Mouse (Mus musculus) adrenal gland, postnatal 14 days (tissue): ENCODE measurements at regions not wholly inside any gene's neighbourhood (a gene's known extent, or its start where the extent isn't known, plus 50 kb on each side); places are given as distances from the start of the nearest gene placed in this dataset.

Experiments used
- DNase-seq: peaks from one replicate; pipeline ENCODE4 v3.0.0; 2021; ENCODE audit warnings: mixed read lengths

- DNase-seq: no peak
These were observed 85.4 kb downstream of the Rpap3 start for GRCm38 (mm10) chr15:97620261-97620660.

DNA sequence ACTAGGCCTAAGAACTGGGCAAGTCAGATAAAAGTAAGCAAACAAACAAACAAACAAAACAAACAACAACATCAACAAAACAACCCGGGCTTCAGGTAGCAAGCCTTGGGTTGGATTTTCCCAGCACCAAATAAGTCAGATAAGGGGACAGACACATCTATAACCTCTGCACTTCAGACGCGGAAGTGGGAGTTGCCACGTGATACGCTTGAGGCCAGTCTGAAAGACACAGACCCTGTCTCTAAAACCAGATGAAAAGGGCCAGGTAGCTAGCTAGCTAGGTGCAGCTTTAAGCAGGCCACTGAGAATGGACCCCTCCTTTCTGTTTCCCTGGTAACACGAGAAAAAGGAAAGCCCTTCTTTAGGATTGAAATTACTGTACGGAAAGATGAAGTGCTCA is 85.9 kb downstream of the Rpap3 start:
- no peak for DNase-seq

DNA sequence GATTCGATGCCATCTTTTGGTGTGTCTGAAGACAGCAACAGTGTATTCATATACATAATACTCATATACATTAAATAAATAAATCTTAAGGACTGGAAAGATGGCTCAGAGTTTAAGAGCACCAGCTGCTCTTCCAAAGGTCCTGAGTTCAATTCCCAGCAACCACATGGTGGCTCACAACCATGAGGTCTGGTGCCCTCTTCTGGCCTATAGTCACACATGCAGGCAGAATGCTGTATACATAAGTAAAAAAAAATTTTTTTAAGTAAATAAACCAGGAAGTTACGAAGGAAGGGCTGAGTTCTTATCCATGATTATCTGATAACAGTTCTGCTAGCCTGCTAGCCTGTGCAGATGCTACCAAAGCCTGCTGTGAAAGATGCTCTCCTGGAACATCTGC is 93.3 kb downstream of the Rpap3 start:
- DNase-seq: peak; percentile 20

DNA sequence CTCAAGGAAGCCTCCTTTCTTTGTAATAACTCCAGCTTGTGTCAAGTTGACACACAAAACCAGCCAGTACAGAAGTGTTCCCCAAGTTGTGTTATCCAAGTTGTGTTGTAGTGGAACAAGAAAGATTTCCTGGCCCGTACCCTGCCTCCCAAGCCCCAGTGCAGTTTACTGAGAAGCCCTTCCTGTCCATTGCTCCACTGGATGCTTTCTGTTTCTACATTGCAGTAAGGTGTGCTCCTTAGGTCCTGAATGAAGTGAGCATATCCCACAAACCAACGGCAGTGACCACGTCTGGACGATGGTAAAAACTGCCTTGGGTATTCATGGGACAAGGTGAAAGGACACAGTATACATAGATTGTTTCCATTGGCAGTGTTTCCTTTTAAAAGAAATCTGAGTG is 94.9 kb downstream of the Rpap3 start:
- no peak for DNase-seq

- no peak for DNase-seq
These were observed 96.1 kb downstream of the Rpap3 start for GRCm38 (mm10) chr15:97609496-97609895.

GRCm38 (mm10) chr15:97608651-97609050 is 97.0 kb downstream of the Rpap3 start:
- no peak for DNase-seq

- DNase-seq: no peak
These were observed 97.9 kb downstream of the Rpap3 start for GRCm38 (mm10) chr15:97607617-97608206.

DNA sequence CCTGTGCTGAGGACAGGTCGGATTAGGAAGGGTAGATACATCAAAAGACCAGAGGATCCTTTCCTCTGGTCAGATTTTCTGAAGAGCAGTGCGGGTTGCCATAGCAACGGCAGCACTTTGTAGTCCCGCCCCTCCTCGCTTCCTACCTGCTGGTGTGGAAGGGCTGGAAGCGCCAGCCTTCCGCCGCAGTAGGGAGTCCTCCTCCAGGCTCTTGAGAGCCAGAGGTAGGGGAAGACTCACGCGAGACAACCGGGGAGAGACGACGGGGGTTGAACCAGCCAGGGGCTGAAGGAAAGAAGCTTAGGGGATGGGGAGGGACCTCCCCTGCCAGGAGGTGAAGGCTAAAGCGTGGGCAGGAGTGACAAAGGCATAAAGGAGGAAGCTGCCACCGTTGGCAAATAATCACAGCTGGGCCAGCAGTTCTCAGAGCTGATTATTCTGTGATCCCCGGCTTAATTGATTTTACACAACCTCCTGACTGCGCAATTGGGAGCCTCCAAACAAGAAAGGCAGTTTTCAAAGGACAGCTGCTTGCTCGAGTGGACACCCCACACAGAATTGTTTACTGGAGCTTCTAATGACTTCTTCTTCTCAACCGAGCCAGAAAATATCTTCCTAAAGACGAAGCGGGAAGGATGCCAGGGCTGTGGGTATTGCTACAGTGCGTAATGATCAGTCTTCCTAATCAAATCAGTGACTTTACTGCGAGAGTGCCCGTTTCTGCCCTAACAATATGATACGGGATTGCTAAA is 98.8 kb downstream of the Rpap3 start:
- peak; percentile 67 for DNase-seq

- DNase-seq: no peak
These were observed 99.4 kb downstream of the Rpap3 start for GRCm38 (mm10) chr15:97606232-97606629.

- DNase-seq: no peak
These were observed 99.8 kb downstream of the Rpap3 start for GRCm38 (mm10) chr15:97605791-97606190.

DNA sequence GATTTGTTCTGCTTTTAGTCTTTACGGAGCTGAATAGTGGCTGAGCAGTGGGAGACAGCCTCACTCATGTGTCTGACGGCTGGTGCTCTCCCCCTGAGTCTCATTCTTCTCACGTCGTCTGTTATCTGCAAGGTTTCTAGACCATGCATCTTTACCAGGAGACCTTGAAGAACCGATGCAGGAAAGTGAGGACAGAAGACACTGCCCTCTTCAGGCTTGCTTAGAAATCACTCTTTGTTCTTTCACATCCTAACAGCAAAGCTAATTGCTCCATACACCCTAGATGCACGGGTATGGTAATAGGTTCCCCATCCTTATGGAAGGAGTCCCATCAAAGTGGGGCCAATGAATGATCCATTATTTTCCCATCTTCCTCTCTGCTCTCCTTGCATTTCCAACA is 102.1 kb downstream of the Rpap3 start:
- DNase-seq: no peak

DNA sequence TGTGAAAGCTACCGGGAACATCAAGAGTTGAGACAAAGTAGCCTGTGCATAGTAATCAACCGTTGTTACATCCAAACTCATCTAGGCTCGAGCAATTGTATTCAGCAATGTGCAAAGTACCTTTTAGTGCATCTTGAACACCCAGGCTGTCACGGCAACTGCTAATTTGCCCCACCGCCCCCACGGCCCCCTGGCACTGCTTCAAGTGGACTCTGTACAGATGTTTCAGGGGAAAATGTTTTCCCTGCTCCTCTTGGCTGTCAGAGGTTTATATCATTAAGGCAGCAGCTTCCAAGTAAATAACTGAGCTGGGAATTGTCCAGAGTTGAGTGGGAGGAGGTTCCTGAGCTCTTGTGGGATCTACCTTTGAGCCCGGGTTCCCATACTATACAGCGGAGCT is 107.4 kb downstream of the Rpap3 start:
- no peak for DNase-seq

- DNase-seq: no peak
These were observed 109.0 kb downstream of the Rpap3 start for GRCm38 (mm10) chr15:97596514-97597081.

DNA sequence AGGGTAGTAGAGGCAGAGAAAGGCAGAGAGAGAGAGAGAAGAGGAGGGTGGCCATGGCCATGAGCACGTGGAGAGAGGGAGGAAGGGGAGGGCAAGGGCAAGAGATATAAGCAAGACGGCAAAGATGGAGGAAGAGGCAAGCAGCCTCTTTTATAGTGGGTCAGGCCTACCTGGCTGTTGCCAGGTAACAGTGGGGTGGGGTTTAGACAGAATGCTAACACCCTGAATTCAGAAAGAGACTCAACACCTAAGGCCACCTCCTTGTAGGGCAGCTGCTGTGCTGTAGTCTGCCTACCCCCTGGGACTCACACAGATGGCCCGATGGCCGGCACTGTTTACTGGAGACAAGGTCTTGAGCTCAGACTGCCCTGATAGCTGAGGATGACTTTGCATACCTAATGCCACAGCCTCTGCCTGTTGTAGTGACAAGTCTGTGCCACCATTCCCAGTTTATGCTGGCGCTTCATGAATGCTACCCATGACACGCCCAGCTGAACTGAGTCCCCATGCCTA is 110.3 kb downstream of the Rpap3 start:
- DNase-seq: no peak

GRCm38 (mm10) chr15:97593781-97594600 is 111.6 kb downstream of the Rpap3 start:
- peak; percentile 42 for DNase-seq

DNA sequence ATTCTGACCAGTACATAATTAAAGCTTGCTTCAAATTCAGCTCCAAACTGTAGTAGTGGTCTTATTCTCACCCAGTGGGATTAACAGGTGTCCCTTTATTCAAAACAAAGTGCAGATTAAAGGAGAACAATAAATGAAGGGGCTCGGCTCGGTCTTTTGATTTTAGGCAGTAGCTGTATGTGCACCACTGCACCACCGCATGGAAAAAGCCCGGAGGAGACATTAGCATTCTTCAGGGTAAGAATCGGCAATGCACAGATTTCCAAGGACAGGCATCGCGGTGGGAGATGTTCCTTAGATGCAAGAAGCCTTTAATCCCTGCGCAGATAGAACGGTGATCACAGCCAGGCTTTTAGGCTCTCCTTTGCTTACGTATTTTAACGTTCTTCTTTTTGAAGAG is 112.8 kb downstream of the Rpap3 start:
- no peak for DNase-seq

GRCm38 (mm10) chr15:97591406-97591805 is 114.2 kb downstream of the Rpap3 start:
- no peak for DNase-seq

GRCm38 (mm10) chr15:97590732-97591292 is 114.8 kb downstream of the Rpap3 start:
- DNase-seq: peak; percentile 9

GRCm38 (mm10) chr15:97587571-97588205 is 117.9 kb downstream of the Rpap3 start:
- no peak for DNase-seq

GRCm38 (mm10) chr15:97581724-97582154 is 123.9 kb downstream of the Rpap3 start:
- peak; percentile 94 for DNase-seq

- DNase-seq: peak; percentile 49
These were observed 124.9 kb downstream of the Rpap3 start for GRCm38 (mm10) chr15:97580726-97581125.

DNA sequence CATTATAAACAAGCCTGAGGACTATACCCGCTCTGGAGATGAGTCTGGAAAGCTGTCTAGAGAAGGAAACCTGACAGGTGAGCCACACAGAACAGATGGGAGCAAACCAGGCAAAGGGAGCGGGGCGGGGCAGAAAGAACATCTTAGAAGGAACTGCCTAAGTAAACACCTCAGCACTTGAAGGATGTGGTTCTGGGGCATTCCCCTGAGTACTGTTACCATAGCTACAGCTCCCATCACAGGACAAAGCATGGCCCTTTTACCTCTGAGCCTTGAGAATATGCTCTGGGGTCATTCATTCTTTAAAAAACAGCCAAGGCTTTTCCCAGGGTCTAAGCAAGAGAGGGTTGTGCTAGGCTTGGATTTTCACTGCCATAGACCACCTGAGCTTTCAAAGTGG is 127.6 kb downstream of the Rpap3 start:
- DNase-seq: no peak
